Mouse (Mus musculus): ENCODE data around the gene Tmigd3. TPM values are rescaled to one million over a fixed set of nuclear protein-coding genes. Genes with fewer than 3 reads are reported as not detected.
"Not testable (repeated sequence)": the region's sequence is repeated elsewhere in the genome, so short reads cannot be mapped to it uniquely, and the experiment has no call there.

Gene Tmigd3
- total RNA-seq, 2 experiments from 2014 or later: not detected

DNA sequence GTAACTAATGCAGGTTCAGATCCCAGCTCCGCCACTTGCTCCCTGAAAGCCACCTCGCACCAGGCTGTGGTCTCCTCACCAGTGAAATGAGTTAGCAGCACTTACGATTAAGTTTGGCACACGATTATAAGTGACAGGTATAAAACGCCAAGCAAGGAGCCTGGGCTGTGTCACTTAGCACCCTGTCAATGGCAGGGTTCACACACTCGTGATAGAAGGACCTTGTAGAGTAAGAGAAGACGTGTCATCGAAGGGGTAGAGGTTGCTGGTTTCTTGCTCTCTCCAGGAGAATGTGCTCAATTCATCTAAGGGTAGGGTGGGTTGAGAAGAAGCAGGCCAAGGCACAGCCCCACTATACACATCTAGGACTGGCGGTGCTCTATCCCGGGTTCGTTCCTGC, 28.2 kb downstream of the Tmigd3 start:
- no peak for DNase-seq
- intact Hi-C loops (cut with DNase I): loop anchor here (5.0 kb wide), 1 partner anchor 212 kb away; the partner anchor contains the start of gene Ddx20

DNA sequence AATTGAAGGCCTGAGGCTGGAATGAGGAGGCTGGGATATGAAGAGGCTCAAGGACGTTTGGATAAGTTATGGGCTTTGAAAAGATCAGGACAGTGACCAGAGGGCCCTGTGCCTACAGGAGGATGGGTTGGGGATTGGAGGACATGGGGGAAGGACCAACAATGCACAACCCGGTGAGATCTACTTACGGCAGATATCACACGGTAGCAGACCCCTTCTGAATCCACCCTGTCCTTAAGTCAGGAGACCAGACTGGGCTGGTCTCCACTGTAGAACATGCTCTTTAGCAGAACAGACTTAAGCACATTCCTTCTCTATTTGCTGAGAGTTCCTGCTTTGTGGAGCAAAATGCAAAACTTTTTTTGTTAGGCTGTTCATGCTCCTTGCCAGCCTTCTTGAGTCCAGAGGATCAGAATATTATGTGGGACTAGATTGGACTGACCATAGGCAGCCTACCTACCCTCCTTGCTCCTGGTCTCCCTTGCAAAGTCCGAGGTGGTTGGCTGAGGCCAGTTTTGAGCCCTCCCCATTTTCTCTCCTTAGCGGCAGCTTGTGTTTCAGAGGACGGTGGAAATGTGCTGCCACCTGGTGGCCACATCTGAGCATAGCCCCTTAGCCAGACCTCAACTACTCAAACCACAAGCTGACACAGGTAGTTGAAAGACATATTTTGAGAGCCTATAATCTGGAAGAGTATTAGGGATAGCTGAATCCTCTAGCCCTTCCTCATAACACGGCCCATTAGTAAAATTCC, 28.9 kb downstream of the Tmigd3 start:
- peak; percentile 87 to 91 for DNase-seq
- intact Hi-C loops (cut with DNase I): loop anchor here (1.0 to 5.0 kb wide), 2 partner anchors 212 to 225 kb away; partner anchors contain the start of gene Ddx20

DNA sequence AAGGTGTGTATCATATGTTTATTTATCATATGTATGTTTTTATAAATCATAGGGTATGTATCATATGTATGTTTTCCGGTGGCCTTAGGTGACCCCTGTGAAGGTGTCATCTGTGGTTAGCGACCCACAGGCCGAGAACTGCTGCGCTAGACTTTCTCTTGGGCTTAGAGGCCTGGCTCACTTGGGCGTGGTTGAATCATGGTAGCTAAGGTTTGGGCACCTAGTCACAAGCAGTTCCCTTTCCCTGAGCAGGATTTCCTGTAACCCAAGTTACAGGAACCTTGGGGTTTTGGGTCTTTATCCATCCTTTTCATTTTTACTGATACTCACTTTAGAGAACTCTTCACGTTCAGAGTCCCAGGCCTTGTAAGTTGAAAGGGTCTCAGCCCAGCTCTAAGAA, 29.6 kb downstream of the Tmigd3 start:
- intact Hi-C loops (cut with DNase I): loop anchor here (1.0 kb wide), 1 partner anchor 226 kb away; no protein-coding TSS in a partner anchor

GRCm38 (mm10) chr3:105900716-105901115, 30.0 kb downstream of the Tmigd3 start:
- no peak for DNase-seq
- intact Hi-C loops (cut with DNase I): loop anchor here (1.0 kb wide), 1 partner anchor 226 kb away; no protein-coding TSS in a partner anchor

More for the DNA sequence above, 29.6 kb downstream of the Tmigd3 start:
- DNase-seq: no peak

DNA sequence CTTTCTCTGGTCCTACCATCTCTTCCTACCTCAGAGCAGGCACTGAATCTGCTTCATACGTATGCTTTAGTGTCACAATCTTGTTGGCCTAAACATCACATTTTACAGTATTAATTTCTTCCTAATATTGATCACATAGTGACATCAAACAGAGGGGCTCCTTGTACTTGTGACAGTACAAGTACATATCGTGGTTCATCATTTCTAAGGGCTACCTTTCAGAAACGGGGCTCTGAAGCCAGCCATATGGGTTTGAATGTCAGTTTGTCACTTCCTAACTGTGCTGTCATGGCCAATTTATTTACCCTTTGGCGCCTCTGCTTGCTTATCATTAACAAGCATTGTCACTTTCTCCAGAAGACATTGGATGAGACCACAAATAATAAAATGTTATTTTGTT, 30.8 kb downstream of the Tmigd3 start:
- DNase-seq: no peak
- intact Hi-C loops (cut with DNase I): no loop called here

DNA sequence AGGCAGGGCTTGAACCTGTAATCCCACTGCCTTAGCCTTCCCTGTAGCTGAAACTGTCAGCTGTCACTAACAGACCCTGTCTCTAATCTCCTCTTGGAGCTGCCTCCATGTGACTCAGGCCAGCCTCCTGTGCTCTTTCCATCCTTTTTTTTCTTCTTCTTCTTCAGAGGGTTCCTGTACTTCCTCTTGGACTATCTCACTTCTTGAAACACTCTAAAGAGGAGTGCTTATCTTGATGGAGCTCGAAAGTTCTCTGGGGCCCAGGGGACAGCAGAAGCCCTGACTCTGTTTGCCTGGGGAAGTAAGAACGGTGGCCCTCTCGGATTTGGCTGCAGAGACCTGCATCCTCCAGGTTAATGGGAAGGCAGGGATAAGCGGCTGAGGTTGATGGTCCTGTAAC, 33.5 kb downstream of the Tmigd3 start:
- intact Hi-C loops (cut with DNase I): no loop called here
- DNase-seq: no peak

- intact Hi-C loops (cut with DNase I): no loop called here
- no peak for DNase-seq
These were observed 34.0 kb downstream of the Tmigd3 start for GRCm38 (mm10) chr3:105904721-105905120.

DNA sequence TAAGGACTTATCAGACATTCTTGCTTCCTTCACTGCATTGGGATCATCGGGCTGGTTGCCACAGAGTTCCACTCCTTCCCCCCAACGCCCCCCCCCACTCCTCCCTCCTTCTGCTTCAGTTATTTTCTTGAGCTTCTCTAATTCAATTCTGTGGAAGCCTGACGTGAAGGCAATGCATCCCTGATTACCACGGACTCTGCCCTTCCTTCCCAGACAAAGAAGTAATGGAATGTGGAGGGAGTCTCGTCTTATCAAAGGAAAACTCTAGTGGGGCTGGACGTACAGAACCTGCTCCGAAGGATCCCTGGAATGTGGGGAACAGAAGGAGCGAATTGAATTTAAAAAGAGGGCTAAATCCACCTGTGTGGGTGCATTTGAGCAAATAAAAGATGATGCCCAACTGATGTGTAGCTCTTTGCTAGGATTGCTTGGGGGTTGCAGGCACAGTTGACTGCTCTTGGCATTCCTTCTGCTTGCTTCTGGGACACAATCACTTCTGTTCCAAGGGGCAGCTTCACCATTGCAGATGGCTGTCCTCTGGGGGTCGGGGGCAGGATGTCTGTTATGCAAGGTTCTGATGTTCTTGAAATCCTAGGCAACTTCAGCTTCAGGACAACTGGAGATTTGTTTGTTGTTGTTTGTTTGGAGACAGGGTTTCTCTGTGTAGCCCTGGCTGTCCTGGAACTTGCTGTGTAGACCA, 37.4 kb downstream of the Tmigd3 start:
- intact Hi-C loops (cut with DNase I): no loop called here
- DNase-seq: no peak

- DNase-seq: no peak
- intact Hi-C loops (cut with DNase I): no loop called here
These were observed 38.3 kb downstream of the Tmigd3 start for GRCm38 (mm10) chr3:105908976-105909375.

- intact Hi-C loops (cut with DNase I): no loop called here
These were observed 40.0 kb downstream of the Tmigd3 start for GRCm38 (mm10) chr3:105910519-105911190.

GRCm38 (mm10) chr3:105912097-105912880, 41.6 kb downstream of the Tmigd3 start:
- intact Hi-C loops (cut with DNase I): no loop called here
- no peak for DNase-seq

More at GRCm38 (mm10) chr3:105910519-105911190, 40.0 kb downstream of the Tmigd3 start:
- DNase-seq: no peak

- DNase-seq: no peak
- intact Hi-C loops (cut with DNase I): no loop called here
These were observed 43.4 kb downstream of the Tmigd3 start for GRCm38 (mm10) chr3:105913839-105914681.

DNA sequence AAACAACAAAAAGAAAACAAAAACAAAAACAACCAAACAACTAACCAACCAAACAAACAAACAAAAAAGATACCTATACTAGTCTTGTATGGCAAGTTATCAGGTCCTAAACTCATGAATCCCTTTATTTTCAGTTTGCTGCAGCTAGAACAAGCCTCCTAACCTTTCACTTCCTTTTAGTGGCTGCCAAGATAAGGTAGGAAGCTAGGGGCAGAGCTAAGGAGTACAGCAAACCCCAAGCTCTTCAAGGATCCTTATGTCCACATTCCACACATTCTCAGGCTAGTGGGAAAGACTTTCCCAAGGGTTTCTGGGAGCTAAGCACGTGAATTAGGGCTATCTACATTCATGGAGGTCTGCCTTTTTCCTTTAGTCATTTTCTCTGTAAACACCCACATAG, 44.6 kb downstream of the Tmigd3 start:
- DNase-seq: no peak
- intact Hi-C loops (cut with DNase I): no loop called here

DNA sequence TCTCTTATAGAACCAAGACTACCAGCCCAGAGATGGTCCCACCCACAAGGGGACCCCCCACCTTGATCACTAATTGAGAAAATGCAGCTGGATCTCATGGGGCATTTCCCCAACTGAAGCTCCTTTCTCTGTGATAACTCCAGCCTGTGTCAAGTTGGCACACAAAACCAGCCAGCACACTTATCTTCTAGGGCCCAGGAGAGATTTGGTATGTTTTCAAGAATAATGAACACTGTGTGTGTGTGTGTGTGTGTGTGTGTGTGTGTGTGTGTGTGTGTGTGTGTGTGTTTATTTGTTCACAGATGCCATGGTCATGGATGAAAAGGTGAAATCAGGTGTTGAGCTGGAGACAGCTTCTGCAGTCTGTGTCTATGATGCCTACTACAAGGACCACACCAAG, 45.8 kb downstream of the Tmigd3 start:
- intact Hi-C loops (cut with DNase I); DNase-seq: not testable (repeated sequence)

GRCm38 (mm10) chr3:105917656-105918354, 47.1 kb downstream of the Tmigd3 start:
- intact Hi-C loops (cut with DNase I): no loop called here
- DNase-seq: no peak

DNA sequence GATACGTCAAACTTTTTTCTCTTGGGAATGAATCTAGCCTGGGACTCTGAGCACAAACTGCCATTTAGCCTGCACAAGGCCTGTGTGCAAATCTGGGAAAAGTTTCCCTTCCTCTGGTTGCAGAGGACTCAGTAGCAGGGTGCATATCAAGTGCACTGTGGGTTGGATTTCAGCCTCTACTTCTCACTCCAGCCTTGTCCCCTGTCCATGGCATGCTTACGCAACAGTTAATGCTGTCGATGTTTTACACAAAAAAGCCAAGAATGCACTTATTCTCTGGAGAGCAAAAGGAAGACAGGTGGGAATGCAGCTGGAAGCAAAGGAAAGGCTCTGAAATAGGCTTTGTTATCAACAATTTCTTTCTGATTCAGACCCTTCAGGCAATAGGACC, 47.6 kb downstream of the Tmigd3 start:
- intact Hi-C loops (cut with DNase I): no loop called here
- no peak for DNase-seq

DNA sequence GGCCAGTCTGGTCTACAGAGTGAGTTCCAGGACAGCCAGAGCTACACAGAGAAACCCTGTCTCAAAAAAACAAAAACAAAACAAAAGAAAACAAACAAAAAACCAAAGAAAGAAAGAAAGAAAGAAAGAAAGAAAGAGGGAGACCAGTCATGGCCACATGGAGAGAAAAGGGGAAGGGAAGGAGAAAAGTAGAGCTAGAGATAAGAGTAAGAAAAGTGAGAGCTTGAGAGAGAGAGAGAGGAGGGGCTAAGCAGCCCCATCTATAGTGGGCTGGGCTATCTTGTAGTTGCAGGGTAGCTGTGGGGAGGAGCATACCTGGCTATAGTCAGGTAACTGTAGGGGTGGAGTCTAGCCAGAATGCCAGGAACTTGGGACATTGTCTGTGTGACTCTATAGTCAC, 50.0 kb downstream of the Tmigd3 start:
- DNase-seq; intact Hi-C loops (cut with DNase I): not testable (repeated sequence)

DNA sequence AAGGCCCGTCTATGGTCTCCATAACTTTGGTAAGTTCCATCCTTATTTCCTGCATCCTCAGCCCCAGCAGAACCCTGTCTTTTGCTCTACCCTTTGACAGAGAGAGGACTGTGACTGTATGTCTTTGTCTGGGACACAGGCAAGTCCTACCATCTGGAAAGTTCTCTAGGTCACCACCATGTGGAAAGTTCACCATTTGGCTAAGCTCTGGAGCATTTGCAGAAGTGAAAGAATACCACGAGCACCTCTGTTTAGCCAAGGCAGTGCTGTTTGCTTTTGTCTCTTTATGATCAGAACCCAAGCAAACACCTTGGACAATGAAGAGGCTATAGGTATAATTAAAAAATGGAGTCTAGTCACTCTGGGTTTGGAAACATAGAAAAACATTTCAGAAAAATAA, 51.3 kb downstream of the Tmigd3 start:
- intact Hi-C loops (cut with DNase I): no loop called here
- no peak for DNase-seq

DNA sequence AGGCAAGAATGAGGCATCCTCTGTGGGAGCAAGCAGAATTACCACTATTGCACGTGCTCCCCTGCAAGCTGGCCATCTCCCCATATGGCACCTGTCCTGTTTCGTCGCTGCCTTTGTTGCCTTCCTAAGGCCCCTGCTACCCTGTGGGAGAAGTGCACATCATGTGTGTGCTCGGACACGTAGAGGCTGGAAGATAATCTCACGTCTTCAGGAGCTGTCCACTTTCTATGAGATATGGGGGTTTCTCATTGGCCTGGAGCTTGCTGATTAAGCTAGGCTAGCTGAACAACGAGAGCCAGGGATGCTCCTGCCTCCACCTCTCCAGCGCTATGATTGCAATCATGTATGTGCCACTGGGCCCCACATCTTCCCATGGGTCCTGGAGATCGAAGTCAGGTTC, 53.9 kb downstream of the Tmigd3 start:
- DNase-seq: no peak

More for the DNA sequence above, 53.9 kb downstream of the Tmigd3 start:
- intact Hi-C loops (cut with DNase I): no loop called here
